Mouse (Mus musculus): ENCODE measurements at regions not wholly inside any gene's neighbourhood (a gene's known extent, or its start where the extent isn't known, plus 50 kb on each side); places are given as distances from the start of the nearest gene placed in this dataset.
"Not testable (repeated sequence)": the region's sequence is repeated elsewhere in the genome, so short reads cannot be mapped to it uniquely, and the experiment has no call there.

GRCm38 (mm10) chr17:13492239-13492638 lies 137.9 kb downstream of the Tcp10c start:
- not testable (repeated sequence) for DNase-seq

GRCm38 (mm10) chr17:13492649-13493277 lies 138.4 kb downstream of the Tcp10c start:
- peak in 1 of 2 experiments; percentile 24 for DNase-seq

- DNase-seq: not testable (repeated sequence)
These were observed 139.5 kb downstream of the Tcp10c start for GRCm38 (mm10) chr17:13493866-13494265.

GRCm38 (mm10) chr17:13494475-13494874 lies 140.1 kb downstream of the Tcp10c start:
- DNase-seq: not testable (repeated sequence)

- DNase-seq: not testable (repeated sequence)
These were observed 150.0 kb downstream of the Tcp10c start for GRCm38 (mm10) chr17:13504365-13504764.

GRCm38 (mm10) chr17:13504827-13505268 lies 150.5 kb downstream of the Tcp10c start:
- DNase-seq: not testable (repeated sequence)

- DNase-seq: not testable (repeated sequence)
These were observed 153.2 kb downstream of the Tcp10c start for GRCm38 (mm10) chr17:13507397-13508063.

- not testable (repeated sequence) for DNase-seq
These were observed 165.2 kb downstream of the Tcp10c start for GRCm38 (mm10) chr17:13519409-13520201.

- DNase-seq: not testable (repeated sequence)
These were observed 178.2 kb downstream of the Tcp10c start for GRCm38 (mm10) chr17:13532579-13532978.

- no peak for DNase-seq
These were observed 186.3 kb downstream of the Tcp10c start for GRCm38 (mm10) chr17:13540446-13541241.

GRCm38 (mm10) chr17:13541249-13541648 lies 186.9 kb downstream of the Tcp10c start:
- no peak for DNase-seq

- DNase-seq: no peak
These were observed 187.9 kb downstream of the Tcp10c start for GRCm38 (mm10) chr17:13542261-13542660.

GRCm38 (mm10) chr17:13542856-13543255 lies 188.5 kb downstream of the Tcp10c start:
- DNase-seq: no peak

GRCm38 (mm10) chr17:13544036-13544795 lies 189.8 kb downstream of the Tcp10c start:
- no peak for DNase-seq

GRCm38 (mm10) chr17:13546249-13546648 lies 191.9 kb downstream of the Tcp10c start:
- DNase-seq: no peak

GRCm38 (mm10) chr17:13546669-13547085 lies 192.3 kb downstream of the Tcp10c start:
- no peak for DNase-seq

- no peak for DNase-seq
These were observed 193.4 kb downstream of the Tcp10c start for GRCm38 (mm10) chr17:13547657-13548360.

GRCm38 (mm10) chr17:13549975-13550895 lies 195.9 kb downstream of the Tcp10c start:
- no peak for DNase-seq

- DNase-seq: not testable (repeated sequence)
These were observed 196.5 kb downstream of the Tcp10c start for GRCm38 (mm10) chr17:13550896-13551267.

All from cerebellum, postnatal 36 days (tissue).